Mouse (Mus musculus) hindbrain, embryonic 16.5 days (tissue): ENCODE measurements at regions not wholly inside any gene's neighbourhood (a gene's known extent, or its start where the extent isn't known, plus 50 kb on each side); places are given as distances from the start of the nearest gene placed in this dataset.

Experiments
- ATAC-seq: fragments of 200-750 bp; cut with Nextera tagmentation; 2 replicates; pipeline ENCODE4 v1.8.0; 2017; ENCODE audit warnings: moderate TSS enrichment, moderate library complexity
- H3K27ac ChIP-seq: fragments of 300-500 bp; sonication (generic); 2 replicates; pipeline ENCODE4 v1.5.1; 2014; ENCODE audit warnings: low read depth, mild to moderate bottlenecking, control low read depth, low read length, moderate library complexity
- H3K27me3 ChIP-seq: fragments of 300-500 bp; sonication (generic); replicated peaks from 2 replicates; pipeline ENCODE4 v1.6.1; 2014; ENCODE audit warnings: low read length; ENCODE audit not compliant: control insufficient read depth, insufficient read depth
- H3K36me3 ChIP-seq: fragments of 300-500 bp; sonication (generic); 2 replicates; pipeline ENCODE4 v1.6.1; 2014; ENCODE audit warnings: mild to moderate bottlenecking, low read length, moderate library complexity, mixed read lengths; ENCODE audit not compliant: control insufficient read depth, insufficient read depth
- H3K4me1 ChIP-seq: fragments of 300-500 bp; sonication (generic); 2 replicates; pipeline ENCODE4 v1.6.1; 2014; ENCODE audit warnings: low read depth, low read length; ENCODE audit not compliant: control insufficient read depth, insufficient read depth
- H3K4me2 ChIP-seq: fragments of 300-500 bp; sonication (generic); 2 replicates; pipeline ENCODE4 v1.6.1; 2014; ENCODE audit warnings: mild to moderate bottlenecking, low read length, control low read depth, moderate library complexity
- H3K4me3 ChIP-seq: fragments of 300-500 bp; sonication (generic); 2 replicates; pipeline ENCODE4 v1.5.1; 2014; ENCODE audit warnings: mild to moderate bottlenecking, low read length, control low read depth, moderate library complexity
- H3K9ac ChIP-seq: fragments of 300-500 bp; sonication (generic); 2 replicates; pipeline ENCODE4 v1.6.1; 2014; ENCODE audit warnings: low read depth, mild to moderate bottlenecking, control low read depth, low read length, moderate library complexity
- H3K9me3 ChIP-seq: fragments of 300-500 bp; sonication (generic); 2 replicates; pipeline ENCODE4 v1.6.1; 2014; ENCODE audit warnings: mild to moderate bottlenecking, low read length, moderate library complexity; ENCODE audit not compliant: control insufficient read depth
- WGBS: fragments of 180-500 bp; shearing (Covaris S2); extraction: QIAGEN DNeasy Blood & Tissue Kit; methylation state at CpG from one replicate; pipeline ENCODE4 v1.1.7; 2014; 5-methylcytosine and 5-hydroxymethylcytosine counted together

- no peaks in the 10 kb centered on the region for H3K4me1 ChIP-seq
- no peaks in the 10 kb centered on the region for H3K27me3 ChIP-seq
- no peaks in the 10 kb centered on the region; the same call in 1 of the 2 replicates for H3K9me3 ChIP-seq
- no peak overlapping the region for H3K4me3 ChIP-seq
- no peak overlapping the region for H3K4me2 ChIP-seq
- no peak overlapping the region for H3K9ac ChIP-seq
- ATAC-seq, result no peak
- H3K36me3 ChIP-seq, result no peaks in the 10 kb centered on the region
- no peak overlapping the region for H3K27ac ChIP-seq
Observed at GRCm38 (mm10) chr1:114037877-114038276, 1646.7 kb upstream of the Cntnap5a start.

GRCm38 (mm10) chr1:114039383-114039782, 1645.2 kb upstream of the Cntnap5a start:
- no peak overlapping the region for H3K9ac ChIP-seq
- no peak overlapping the region for H3K4me3 ChIP-seq
- WGBS, result 91% methylated on average over 1 of the region's 1 CpGs
- no peaks in the 10 kb centered on the region for H3K4me1 ChIP-seq
- H3K36me3 ChIP-seq, result no peaks in the 10 kb centered on the region
- H3K27me3 ChIP-seq, result no peaks in the 10 kb centered on the region
- no peak overlapping the region for H3K27ac ChIP-seq
- H3K4me2 ChIP-seq, result no peak overlapping the region
- ATAC-seq, result no peak
- H3K9me3 ChIP-seq, result no peaks in the 10 kb centered on the region; the same call in 1 of the 2 replicates

- Histone ChIP-seq H3K4me3 (no peak overlapping the region), H3K27ac (no peak overlapping the region), H3K9ac (no peak overlapping the region), H3K4me2 (no peak overlapping the region), H3K27me3 (no peaks in the 10 kb centered on the region), H3K36me3 (no peaks in the 10 kb centered on the region), H3K4me1 (no peaks in the 10 kb centered on the region), H3K9me3 (no peaks in the 10 kb centered on the region)
- no peak for ATAC-seq
- 91% methylated on average over 2 of the region's 2 CpGs for WGBS
Observed at GRCm38 (mm10) chr1:114063097-114063496, 1621.5 kb upstream of the Cntnap5a start.

- H3K36me3 ChIP-seq, result no peaks in the 10 kb centered on the region
- no peaks in the 10 kb centered on the region for H3K27me3 ChIP-seq
- ATAC-seq, result no peak
- no peaks in the 10 kb centered on the region for H3K9me3 ChIP-seq
- H3K4me3 ChIP-seq, result no peak overlapping the region
- H3K9ac ChIP-seq, result no peak overlapping the region
- H3K4me1 ChIP-seq, result no peaks in the 10 kb centered on the region
- H3K4me2 ChIP-seq, result no peak overlapping the region
- H3K27ac ChIP-seq, result no peak overlapping the region
Observed at GRCm38 (mm10) chr1:114074506-114074905, 1610.0 kb upstream of the Cntnap5a start.
